Comparison of ENCODE assay signal across 17 mouse cellular contexts in the genomic region with DNA sequence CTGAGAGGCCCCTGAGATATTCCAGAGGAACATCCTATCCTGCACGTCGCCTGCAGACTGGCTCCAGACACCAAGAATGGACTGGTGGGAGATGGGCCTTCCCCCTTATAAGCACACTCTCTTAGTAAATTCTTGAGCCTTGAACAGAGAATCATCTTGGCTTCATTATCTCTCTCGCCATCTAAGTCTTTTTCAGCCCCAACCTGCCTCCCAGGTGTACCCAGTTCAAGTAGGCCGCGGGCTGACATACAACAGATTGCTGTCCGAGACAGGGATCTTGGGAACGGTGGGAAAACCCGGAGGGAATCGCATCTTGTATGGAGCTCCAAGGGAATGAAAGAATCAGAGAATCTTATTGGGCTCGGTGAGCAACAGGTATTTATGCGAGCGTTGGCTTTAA.
"Had no signal": no experiment of that assay in that cellular context is flagged by ENCODE, and none has a peak within 500 bp of the region (broad histone marks: within the 10 kb centered on the region; RNA-seq: fewer than 3 reads in every experiment).

No protein-coding gene starts in this region.

- H3K4me2 ChIP-seq: liver, embryonic 13.5 days; midbrain, embryonic 15.5 days; neural tube, embryonic 12.5 days; neural tube, embryonic 15.5 days; stomach, embryonic 15.5 days had no signal

- H3K36me3 ChIP-seq: liver, embryonic 13.5 days; midbrain, embryonic 15.5 days; neural tube, embryonic 12.5 days; neural tube, embryonic 15.5 days; stomach, embryonic 15.5 days had no signal

- H3K9ac ChIP-seq: liver, embryonic 13.5 days; midbrain, embryonic 15.5 days; neural tube, embryonic 12.5 days; neural tube, embryonic 15.5 days; stomach, embryonic 15.5 days had no signal

- H3K4me3 ChIP-seq: layer of hippocampus, adult 2 months; liver, embryonic 13.5 days; midbrain, embryonic 15.5 days; neural tube, embryonic 12.5 days; neural tube, embryonic 15.5 days; stomach, embryonic 15.5 days had no signal

- H3K4me1 ChIP-seq: liver, embryonic 13.5 days; midbrain, embryonic 15.5 days; neural tube, embryonic 12.5 days; neural tube, embryonic 15.5 days; stomach, embryonic 15.5 days had no signal

- H3K9me3 ChIP-seq: liver, embryonic 13.5 days; midbrain, embryonic 15.5 days; neural tube, embryonic 12.5 days; neural tube, embryonic 15.5 days; stomach, embryonic 15.5 days had no signal

- DNase-seq: kidney, adult 18-20 months; kidney, adult 9 months; kidney, postnatal 25 days; layer of hippocampus, adult 9-11 months; liver, embryonic 13.5 days; lung, adult 2 months; lung, postnatal 14 days; lung, postnatal 4 days; right cerebral cortex, adult 18-20 months; right cerebral cortex, postnatal 14 days; spleen, adult 18-20 months; thymus, postnatal 25 days had no signal

- ATAC-seq: midbrain, embryonic 15.5 days had no signal

- H3K27me3 ChIP-seq: liver, embryonic 13.5 days; midbrain, embryonic 15.5 days; neural tube, embryonic 12.5 days; neural tube, embryonic 15.5 days; stomach, embryonic 15.5 days had no signal

- H3K27ac ChIP-seq: layer of hippocampus, adult 2 months; liver, embryonic 13.5 days; midbrain, embryonic 15.5 days; neural tube, embryonic 12.5 days; neural tube, embryonic 15.5 days; stomach, embryonic 15.5 days had no signal
